Mouse (Mus musculus) MEL (cell line): ENCODE data around the gene Ano6. TPM values are rescaled to one million over a fixed set of nuclear protein-coding genes. Genes with fewer than 3 reads are reported as not detected.

ENCODE experiments used
- DNase-seq: peaks from one replicate; pipeline ENCODE4 v3.0.0; 2011; ENCODE audit warnings: low read depth, low spot score
- H3K27ac ChIP-seq: 2 replicates; pipeline ENCODE4 v1.5.1; 2012; ENCODE audit warnings: low read depth, mild to moderate bottlenecking, control low read depth, low read length, moderate library complexity; ENCODE audit not compliant: control insufficient read depth
- H3K27me3 ChIP-seq, 2 experiments: fragments of 150-350 bp in 1 of 2; sonication (generic) in 1 of 2; 2 replicates each; pipeline ENCODE4 v1.6.1; 2012; ENCODE audit warnings: low read length in 2 of 2, mild to moderate bottlenecking in 2 of 2, improper control_type of control experiment in 1 of 2, moderate library complexity in 1 of 2; ENCODE audit not compliant: insufficient read depth in 2 of 2, control insufficient read depth in 1 of 2
- H3K36me3 ChIP-seq, 2 experiments: 2 replicates each; pipeline ENCODE4 v1.6.1; 2012 to 2014; ENCODE audit warnings: low read length in 2 of 2, improper control_type of control experiment in 1 of 2, inconsistent platforms in 1 of 2, mild to moderate bottlenecking in 1 of 2; ENCODE audit not compliant: insufficient read depth in 2 of 2, control insufficient read depth in 1 of 2
- H3K4me1 ChIP-seq, 2 experiments: fragments of 150-350 bp in 1 of 2; sonication (generic) in 1 of 2; 2 replicates each; pipeline ENCODE4 v1.6.1; 2012; ENCODE audit warnings: low read length in 2 of 2, improper control_type of control experiment in 1 of 2, mild to moderate bottlenecking in 1 of 2; ENCODE audit not compliant: insufficient read depth in 2 of 2, control insufficient read depth in 1 of 2
- H3K4me3 ChIP-seq, 2 experiments: fragments of 150-350 bp in 1 of 2; sonication (generic) in 1 of 2; 2 replicates each; pipeline ENCODE4 v1.5.1; 2012; ENCODE audit warnings: low read depth in 2 of 2, low read length in 2 of 2, mild to moderate bottlenecking in 2 of 2, moderate library complexity in 2 of 2, control low read depth in 1 of 2, improper control_type of control experiment in 1 of 2; ENCODE audit not compliant: control insufficient read depth in 1 of 2, insufficient read depth in 1 of 2
- H3K79me2 ChIP-seq: 2 replicates; pipeline ENCODE4 v1.6.1; 2012; ENCODE audit warnings: mild to moderate bottlenecking, low read length, moderate library complexity; ENCODE audit not compliant: control insufficient read depth, poor library complexity, insufficient read depth
- H3K9ac ChIP-seq: 2 replicates; pipeline ENCODE4 v1.6.1; 2012; ENCODE audit warnings: low read depth, mild to moderate bottlenecking, control low read depth, low read length, moderate library complexity; ENCODE audit not compliant: control insufficient read depth, poor library complexity, severe bottlenecking
- H3K9me3 ChIP-seq: fragments of 150-350 bp; sonication (generic); replicated peaks from 2 replicates; pipeline ENCODE4 v1.6.1; 2012; ENCODE audit warnings: mild to moderate bottlenecking, low read length, improper control_type of control experiment, moderate library complexity; ENCODE audit not compliant: insufficient read depth
- BHLHE40 ChIP-seq: IDR thresholded peaks from 2 replicates; pipeline ENCODE4 v1.6.1; 2012; ENCODE audit warnings: low read depth, mild to moderate bottlenecking, inconsistent platforms, low read length, improper control_type of control experiment, borderline replicate concordance
- CHD1 ChIP-seq: IDR thresholded peaks from 2 replicates; pipeline ENCODE4 v1.6.1; 2012; ENCODE audit warnings: low read depth, mild to moderate bottlenecking, inconsistent platforms, low read length, improper control_type of control experiment
- E2F4 ChIP-seq: IDR thresholded peaks from 2 replicates; pipeline ENCODE4 v1.6.1; 2011; ENCODE audit warnings: low read depth, low read length, improper control_type of control experiment, borderline replicate concordance
- ETS1 ChIP-seq: IDR thresholded peaks from 2 replicates; pipeline ENCODE4 v1.6.1; 2012; ENCODE audit warnings: low read depth, mild to moderate bottlenecking, inconsistent platforms, low read length, improper control_type of control experiment, moderate library complexity
- GABPA ChIP-seq: IDR thresholded peaks from 2 replicates; pipeline ENCODE4 v1.6.1; 2012; ENCODE audit warnings: low read depth, mild to moderate bottlenecking, inconsistent platforms, low read length, improper control_type of control experiment, moderate library complexity
- GATA1 ChIP-seq: IDR thresholded peaks from 2 replicates; pipeline ENCODE4 v1.6.1; 2011; ENCODE audit warnings: low read depth, low read length, improper control_type of control experiment
- JUND ChIP-seq: IDR thresholded peaks from 2 replicates; pipeline ENCODE4 v1.6.1; 2011; ENCODE audit warnings: low read depth, mild to moderate bottlenecking, improper control_type of control experiment, low read length
- MAX ChIP-seq: IDR thresholded peaks from 2 replicates; pipeline ENCODE4 v1.6.1; 2011; ENCODE audit warnings: low read length, improper control_type of control experiment
- MEF2A ChIP-seq: IDR thresholded peaks from 2 replicates; pipeline ENCODE4 v1.6.1; 2014; ENCODE audit warnings: low read depth, mild to moderate bottlenecking, inconsistent platforms, low read length, improper control_type of control experiment; ENCODE audit not compliant: poor library complexity, insufficient replicate concordance, severe bottlenecking; ENCODE audit errors: extremely low read depth
- MYB ChIP-seq: IDR thresholded peaks from 2 replicates; pipeline ENCODE4 v1.6.1; 2011; ENCODE audit warnings: mild to moderate bottlenecking, low read depth, low read length, improper control_type of control experiment
- MYC ChIP-seq: IDR thresholded peaks from 2 replicates; pipeline ENCODE4 v1.6.1; 2011; ENCODE audit warnings: low read depth, mild to moderate bottlenecking, low read length, improper control_type of control experiment, moderate library complexity
- NELFE ChIP-seq: IDR thresholded peaks from 2 replicates; pipeline ENCODE4 v1.6.1; 2011; ENCODE audit warnings: low read depth, low read length, improper control_type of control experiment
- NRF1 ChIP-seq: IDR thresholded peaks from 2 replicates; pipeline ENCODE4 v1.6.1; 2014; ENCODE audit warnings: low read depth, mild to moderate bottlenecking, inconsistent platforms, low read length, improper control_type of control experiment, moderate library complexity; ENCODE audit not compliant: poor library complexity, insufficient read depth, severe bottlenecking
- POLR2A ChIP-seq, 2 experiments: IDR thresholded peaks; 2 replicates each; pipeline ENCODE4 v1.6.1; 2011 to 2012; ENCODE audit warnings: low read length in 2 of 2, mild to moderate bottlenecking in 2 of 2, control low read depth in 1 of 2, improper control_type of control experiment in 1 of 2, low read depth in 1 of 2, moderate library complexity in 1 of 2; ENCODE audit not compliant: control insufficient read depth in 1 of 2, insufficient read depth in 1 of 2, poor library complexity in 1 of 2
- POLR2AphosphoS5 ChIP-seq: IDR thresholded peaks from 2 replicates; pipeline ENCODE4 v1.6.1; 2012; ENCODE audit warnings: low read depth, borderline replicate concordance, mild to moderate bottlenecking, inconsistent platforms, low read length, moderate library complexity, mixed read lengths
- SIN3A ChIP-seq: IDR thresholded peaks from 2 replicates; pipeline ENCODE4 v1.6.1; 2012; ENCODE audit warnings: low read length, improper control_type of control experiment, inconsistent platforms
- SMC3 ChIP-seq: IDR thresholded peaks from 2 replicates; pipeline ENCODE4 v1.6.1; 2011; ENCODE audit warnings: low read depth, low read length, improper control_type of control experiment
- TAL1 ChIP-seq: IDR thresholded peaks from 2 replicates; pipeline ENCODE4 v1.6.1; 2012; ENCODE audit warnings: mild to moderate bottlenecking, inconsistent platforms, low read length, moderate library complexity, mixed read lengths
- TBP ChIP-seq: IDR thresholded peaks from 2 replicates; pipeline ENCODE4 v1.8.0; 2011; ENCODE audit warnings: low read depth, low read length, improper control_type of control experiment
- USF2 ChIP-seq, 2 experiments: IDR thresholded peaks; 2 replicates each; pipeline ENCODE4 v1.6.1; 2011 to 2012; ENCODE audit warnings: improper control_type of control experiment in 2 of 2, low read length in 2 of 2, borderline replicate concordance in 1 of 2, inconsistent platforms in 1 of 2, low read depth in 1 of 2, mild to moderate bottlenecking in 1 of 2; ENCODE audit not compliant: insufficient read depth in 1 of 2
- ZC3H11A ChIP-seq: IDR thresholded peaks from 2 replicates; pipeline ENCODE4 v1.6.1; 2012; ENCODE audit warnings: low read depth, mild to moderate bottlenecking, inconsistent platforms, low read length, improper control_type of control experiment
- ZKSCAN1 ChIP-seq: IDR thresholded peaks from 2 replicates; pipeline ENCODE4 v1.6.1; 2012; ENCODE audit warnings: low read depth, mild to moderate bottlenecking, inconsistent platforms, low read length, improper control_type of control experiment, moderate library complexity
- ZMIZ1 ChIP-seq: IDR thresholded peaks from 2 replicates; pipeline ENCODE4 v1.6.1; 2012; ENCODE audit warnings: low read depth, mild to moderate bottlenecking, inconsistent platforms, low read length, improper control_type of control experiment, moderate library complexity
- ZNF384 ChIP-seq: IDR thresholded peaks from 2 replicates; pipeline ENCODE4 v1.6.1; 2012; ENCODE audit warnings: low read depth, mild to moderate bottlenecking, inconsistent platforms, low read length, improper control_type of control experiment
- polyA plus RNA-seq, 2 experiments: library from polyadenylated mRNA; stranded (reverse) in 1 of 2; unstranded in 1 of 2; fragments of >175 nt in 1 of 2; fragments of >200 nt in 1 of 2; gene quantifications; 2 replicates each; pipeline versions ENCODE4 v1.2.1 to v1.2.4; 2012; ENCODE audit warnings: low replicate concordance in 2 of 2, low read depth in 1 of 2; ENCODE audit not compliant: insufficient read length in 2 of 2, insufficient read depth in 1 of 2, missing spikeins in 1 of 2
- total RNA-seq: library from RNA; depleted of rRNA; stranded (reverse); fragments of 300-350 nt; gene quantifications from 2 replicates; pipeline ENCODE4 v1.2.3, GENCODE M21; 2012

Gene Ano6
- total and polyA plus RNA-seq, 3 experiments, result 54.8 to 66.6 (median 61.4) TPM

DNA sequence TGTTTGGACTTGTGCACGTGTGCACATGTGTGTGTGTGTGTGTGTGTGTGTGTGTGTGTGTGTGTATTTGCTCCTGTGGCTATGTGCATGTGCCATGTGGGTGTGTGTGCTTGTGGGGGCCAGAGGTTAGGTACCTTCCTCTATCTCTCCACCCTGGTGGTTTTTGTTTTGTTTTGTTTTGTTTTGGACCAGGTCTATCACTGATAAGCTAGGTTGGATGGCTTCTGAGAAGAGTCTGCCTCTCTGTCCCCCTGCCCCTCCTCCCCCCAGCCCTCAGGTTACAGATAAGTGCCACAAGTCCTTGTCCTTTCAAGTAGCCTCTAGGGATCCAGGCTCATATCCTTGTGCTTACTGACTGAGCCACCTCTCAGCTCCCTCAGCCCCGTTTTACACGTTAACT is 49.1 kb downstream of the Ano6 start:
- Histone ChIP-seq H3K36me3 (peaks cover 0 to 28% of the 10 kb centered on the region in 2 experiments; a peak in 3 of 4 replicates), H3K27ac (no peak overlapping the region), H3K4me3 (no peak overlapping the region), H3K9ac (no peak overlapping the region), H3K9me3 (no peaks in the 10 kb centered on the region), H3K79me2 (peaks cover 57% of the 10 kb centered on the region), H3K4me1 (no peaks in the 10 kb centered on the region; a peak in 1 of 4 replicates), H3K27me3 (no peaks in the 10 kb centered on the region)
- no peak for DNase-seq
- TF ChIP-seq ZKSCAN1 (no peak), SMC3 (no peak), MAX (no peak), POLR2A (IDR thresholded peaks at IDR 0.05; ENCODE audit: control insufficient read depth in 1 of 2, insufficient read depth in 1 of 2, low read depth in 1 of 2, low read length in 2 of 2, poor library complexity in 1 of 2) (no peak), POLR2AphosphoS5 (no peak), USF2 (IDR thresholded peaks at IDR 0.05; ENCODE audit: borderline replicate concordance in 1 of 2, insufficient read depth in 1 of 2, low read depth in 1 of 2, low read length in 2 of 2) (no peak), SIN3A (no peak), MEF2A (no peak), NELFE (no peak)

DNA sequence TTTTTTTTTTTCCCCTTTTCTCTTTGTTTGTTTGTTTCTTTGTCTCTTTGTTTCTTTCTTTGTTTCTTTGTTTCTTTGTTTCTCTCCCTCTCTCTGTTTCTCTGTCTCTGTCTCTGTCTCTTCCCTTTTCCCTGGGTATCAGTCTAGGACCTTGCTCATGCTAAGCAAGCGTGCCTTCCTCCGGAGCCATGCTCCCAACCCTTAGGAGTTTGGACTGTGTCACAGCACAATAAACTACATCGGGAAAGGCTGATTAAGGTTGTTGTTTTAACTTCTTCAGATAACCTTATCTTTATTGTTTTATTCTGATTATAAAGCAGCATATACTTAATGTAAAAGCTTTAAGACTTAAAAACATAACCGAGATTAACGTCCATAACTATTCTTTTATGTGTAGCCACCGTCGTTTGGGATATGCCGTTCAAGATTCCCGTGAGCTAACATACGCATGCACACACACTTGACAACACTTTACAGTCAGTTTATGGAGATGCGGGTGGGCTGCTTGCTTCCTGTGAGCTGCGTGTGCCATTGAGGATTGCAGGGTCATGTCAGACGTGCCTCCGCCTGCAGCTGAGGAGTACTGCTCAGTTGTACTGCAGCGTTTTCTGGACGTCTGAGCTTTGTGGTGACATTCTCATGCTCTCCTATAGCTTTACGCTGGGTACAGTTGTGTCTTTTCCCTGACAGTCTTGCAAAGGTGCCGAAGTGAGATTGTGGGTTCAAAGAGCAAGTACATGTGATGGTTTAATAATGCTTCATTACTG is 52.7 kb downstream of the Ano6 start:
- H3K9ac ChIP-seq, result no peak overlapping the region
- H3K36me3 ChIP-seq, result peaks cover 8 to 10% of the 10 kb centered on the region in 2 experiments
- peaks cover 5 to 11% of the 10 kb centered on the region in 2 experiments for H3K4me1 ChIP-seq
- no peak for DNase-seq
- TF ChIP-seq MYC (no peak), GATA1 (no peak), CHD1 (no peak), E2F4 (no peak), TBP (no peak), GABPA (no peak), ZMIZ1 (no peak), BHLHE40 (no peak), MYB (no peak), NELFE (no peak), NRF1 (no peak), ZNF384 (no peak), TAL1 (no peak), JUND (no peak), POLR2A (IDR thresholded peaks at IDR 0.05; ENCODE audit: control insufficient read depth in 1 of 2, insufficient read depth in 1 of 2, low read depth in 1 of 2, low read length in 2 of 2, poor library complexity in 1 of 2) (no peak), ZC3H11A (no peak), ETS1 (no peak)
- TF ChIP-seq, all 39 proteins: peak for 0
- Histone ChIP-seq H3K4me3 (no peak overlapping the region), H3K27ac (no peak overlapping the region), H3K79me2 (peaks cover 49% of the 10 kb centered on the region), H3K9me3 (no peaks in the 10 kb centered on the region), H3K27me3 (no peaks in the 10 kb centered on the region)
